In genomic region chr2:120403986-120404822, GRCm38 (mm10) we compare ENCODE assay signal across 8 mouse cellular contexts. TPM values are rescaled to one million over a fixed set of nuclear protein-coding genes. Genes with fewer than 3 reads are reported as not detected.
DNase-seq lines count a peak whose midpoint lies in the region; ATAC-seq and TF ChIP-seq lines count a peak whose summit lies in the region.

Gene Tmem87a (minus strand): TSS chr2:120404113.

- H3K9me3 ChIP-seq in kidney, embryonic 14.5 days (ENCODE audit: control insufficient read depth, low read length), result peaks cover 2% of the 10 kb centered on the region; the same call in 1 of the 2 replicates
- no peaks in the 10 kb centered on the region for H3K9me3 ChIP-seq in limb, embryonic 15.5 days

- peak within 1 kb of the TSS; percentile 76 for H3K9ac ChIP-seq in kidney, embryonic 14.5 days (ENCODE audit: low read depth, low read length)
- H3K9ac ChIP-seq in limb, embryonic 15.5 days, result peak within 1 kb of the TSS; percentile 82

- DNase-seq in A20 (ENCODE audit: low read depth, low spot score), result peak; percentile 96
- DNase-seq in heart, adult 9 months (ENCODE audit: low spot score in 2 of 2), result peak; percentile 95 to 97
- peak; percentile 91 for DNase-seq in monocyte, adult 2 months (ENCODE audit: low read depth in 1 of 2, low spot score in 2 of 2)
- DNase-seq in spleen, postnatal 36 days (ENCODE audit: low spot score in 2 of 2), result peak; percentile 96 to 97

- H3K4me2 ChIP-seq in kidney, embryonic 14.5 days (replicated peaks; ENCODE audit: low read depth, low read length), result peak within 1 kb of the TSS; percentile 85
- peak within 1 kb of the TSS; percentile 76 for H3K4me2 ChIP-seq in limb, embryonic 15.5 days

- H3K4me3 ChIP-seq in bone marrow macrophage, adult 2 months (ENCODE audit: insufficient read depth, low read length), result peak within 1 kb of the TSS; percentile 90
- peak within 1 kb of the TSS; percentile 94 for H3K4me3 ChIP-seq in embryonic fibroblast, embryonic 13.5 days (ENCODE audit: insufficient read depth, low read length)
- H3K4me3 ChIP-seq in kidney, embryonic 14.5 days (ENCODE audit: low read length), result peak within 1 kb of the TSS; percentile 93
- H3K4me3 ChIP-seq in limb, embryonic 15.5 days, result peak within 1 kb of the TSS; percentile 79

- no peaks in the 10 kb centered on the region for H3K27me3 ChIP-seq in kidney, embryonic 14.5 days (ENCODE audit: control insufficient read depth, insufficient read depth, low read length)
- no peaks in the 10 kb centered on the region for H3K27me3 ChIP-seq in limb, embryonic 15.5 days

- H3K36me3 ChIP-seq in kidney, embryonic 14.5 days (ENCODE audit: control insufficient read depth, insufficient read depth, low read length), result peaks cover 8% of the 10 kb centered on the region; the same call in 1 of the 2 replicates
- H3K36me3 ChIP-seq in limb, embryonic 15.5 days, result no peaks in the 10 kb centered on the region; the same call in 1 of the 2 replicates

- TF ChIP-seq POLR2A in bone marrow macrophage, adult 2 months (IDR thresholded peaks at IDR 0.05; ENCODE audit: borderline replicate concordance, low read depth, low read length), result 0 out of 2 replicates have a peak, but pooled peaks have one; percentile 4
- TF ChIP-seq POLR2A in embryonic fibroblast, embryonic 13.5 days (IDR thresholded peaks at IDR 0.05; ENCODE audit: low read depth, low read length), result peak; percentile 91

- peak; percentile 99 for ATAC-seq in kidney, embryonic 14.5 days (ENCODE audit: low FRiP score, low TSS enrichment)
- ATAC-seq in limb, embryonic 15.5 days (ENCODE audit: insufficient number of reproducible peaks, low FRiP score, low TSS enrichment, low read depth), result peak; percentile 99

- under 1% methylated on average over 34 of the region's 34 CpGs for whole genome bisulfite sequencing in kidney, embryonic 14.5 days
- WGBS in limb, embryonic 15.5 days, result under 1% methylated on average over 34 of the region's 34 CpGs

- peaks cover 4% of the 10 kb centered on the region for H3K4me1 ChIP-seq in bone marrow macrophage, adult 2 months (ENCODE audit: control insufficient read depth, insufficient read depth, low read length)
- H3K4me1 ChIP-seq in embryonic fibroblast, embryonic 13.5 days (ENCODE audit: control insufficient read depth, insufficient read depth, low read length), result no peaks in the 10 kb centered on the region
- peaks cover 5% of the 10 kb centered on the region; the same call in 1 of the 2 replicates for H3K4me1 ChIP-seq in kidney, embryonic 14.5 days (ENCODE audit: control insufficient read depth, insufficient read depth, low read length)
- H3K4me1 ChIP-seq in limb, embryonic 15.5 days, result peaks cover 12% of the 10 kb centered on the region

- TF ChIP-seq CTCF in bone marrow macrophage, adult 2 months (IDR thresholded peaks at IDR 0.05; ENCODE audit: low read depth, low read length), result no peak
- TF ChIP-seq CTCF in embryonic fibroblast, embryonic 13.5 days (IDR thresholded peaks at IDR 0.05; ENCODE audit: borderline replicate concordance, insufficient read depth, low read length), result no peak

- H3K27ac ChIP-seq in bone marrow macrophage, adult 2 months (ENCODE audit: insufficient read depth, low read depth, low read length), result peak within 1 kb of the TSS; percentile 77
- H3K27ac ChIP-seq in embryonic fibroblast, embryonic 13.5 days (ENCODE audit: insufficient read depth, low read length), result peak within 1 kb of the TSS; percentile 80
- peak within 1 kb of the TSS; percentile 98 for H3K27ac ChIP-seq in kidney, embryonic 14.5 days (ENCODE audit: low read depth, low read length)
- H3K27ac ChIP-seq in limb, embryonic 15.5 days, result peak within 1 kb of the TSS; percentile 97

RNA-seq across cellular contexts. Expression of gene Tmem87a, which starts in this region (rescaled TPM):
- 35.3 and 37.1 TPM in 2 replicates for polyA plus RNA-seq in bone marrow macrophage, adult 2 months (2012; ENCODE audit: insufficient read depth, insufficient read length, missing spikeins)
- polyA plus RNA-seq in embryonic fibroblast, embryonic 13.5 days (2011; ENCODE audit: insufficient read length, low read depth, missing spikeins), result 28.2 and 36.4 TPM in 2 replicates
- polyA plus RNA-seq in kidney, embryonic 14.5 days (2014; fragmentation: Nextera tagmentation; extraction: Ambion mirVana), result 17.4 and 20.2 TPM in 2 replicates
- 10.3 and 11.1 TPM in 2 replicates for polyA plus RNA-seq in limb, embryonic 15.5 days (2015; fragmentation: Nextera tagmentation; extraction: Ambion mirVana)

Comparison
In these comparisons a context has a peak if more than half of its experiments do, and no peak if none do; other contexts are left out.
1. Peak in every context shown above with its lines: DNase-seq, ATAC-seq, H3K4me3 ChIP-seq and H3K27ac ChIP-seq.